Mouse (Mus musculus) neural tube, embryonic 10.5 days (tissue): Measurements from ENCODE around the gene Des.
A peak's percentile ranks its signal among the peaks of the same experiment; 100 is the strongest.

Experiments used
- DNase-seq: peaks from one replicate; pipeline ENCODE4 v3.0.0-alpha.2; 2017; ENCODE audit warnings: low spot score; ENCODE audit errors: extremely low spot score

The Des gene

GRCm38 (mm10) chr1:75345036-75345935 lies 14.8 kb upstream of the Des start:
- DNase-seq, result peak; percentile 38

- no peak for DNase-seq
Measured at GRCm38 (mm10) chr1:75347279-75347678, 12.8 kb upstream of the Des start.

- no peak for DNase-seq
Measured at GRCm38 (mm10) chr1:75349275-75349674, 10.9 kb upstream of the Des start.

- no peak for DNase-seq
Measured at GRCm38 (mm10) chr1:75357261-75357660, 2.9 kb upstream of the Des start.

- no peak for DNase-seq
Measured at GRCm38 (mm10) chr1:75358009-75358408, 2.1 kb upstream of the Des start.

- no peak for DNase-seq
Measured at GRCm38 (mm10) chr1:75359346-75359745, 783 bp upstream of the Des start.

GRCm38 (mm10) chr1:75361123-75361522 lies 994 bp downstream of the Des start:
- DNase-seq, result no peak

- DNase-seq, result no peak
Measured at GRCm38 (mm10) chr1:75361750-75362149, 1.6 kb downstream of the Des start.

GRCm38 (mm10) chr1:75363868-75364267 lies 3.7 kb downstream of the Des start:
- no peak for DNase-seq

GRCm38 (mm10) chr1:75365510-75366137 lies 5.5 kb downstream of the Des start:
- no peak for DNase-seq

- no peak for DNase-seq
Measured at GRCm38 (mm10) chr1:75369360-75369983, 9.3 kb downstream of the Des start.

- DNase-seq, result no peak
Measured at GRCm38 (mm10) chr1:75369984-75370660, 10.0 kb downstream of the Des start.

GRCm38 (mm10) chr1:75371317-75372095 lies 11.4 kb downstream of the Des start:
- peak; percentile 66 for DNase-seq

GRCm38 (mm10) chr1:75372450-75372849 lies 12.3 kb downstream of the Des start:
- no peak for DNase-seq

- DNase-seq, result no peak
Measured at GRCm38 (mm10) chr1:75373276-75373675, 13.1 kb downstream of the Des start.

GRCm38 (mm10) chr1:75374950-75375936 lies 15.1 kb downstream of the Des start, which contains the start of gene Speg:
Gene Speg, plus strand, starts transcription at chr1:75375297.
- no peak for DNase-seq

GRCm38 (mm10) chr1:75379196-75379595 lies 19.1 kb downstream of the Des start:
- DNase-seq, result no peak

GRCm38 (mm10) chr1:75379931-75380330 lies 19.8 kb downstream of the Des start:
- DNase-seq, result no peak

GRCm38 (mm10) chr1:75380951-75381350 lies 20.8 kb downstream of the Des start:
- DNase-seq, result no peak
